Mouse (Mus musculus) ES-Bruce4 (cell line): ENCODE measurements around the gene Tlx2.

Experiments used
- CTCF ChIP-seq: IDR thresholded peaks from one replicate; pipeline ENCODE4 v1.8.1; 2011; ENCODE audit warnings: low read depth, low read length
- EP300 ChIP-seq: IDR thresholded peaks from 2 replicates; pipeline ENCODE4 v1.6.1; 2011; ENCODE audit warnings: low read depth, low read length; ENCODE audit not compliant: insufficient read depth
- POLR2A ChIP-seq: IDR thresholded peaks from one replicate; pipeline ENCODE4 v1.8.1; 2011; ENCODE audit warnings: low read length; ENCODE audit not compliant: insufficient read depth

- no peak for TF ChIP-seq CTCF
- TF ChIP-seq POLR2A: no peak
- TF ChIP-seq EP300: no peak
Observed at GRCm38 (mm10) chr6:83103130-83103650, 33.1 kb upstream of the Tlx2 start.
